Mouse (Mus musculus): ENCODE data around the gene Cltb. TPM values are rescaled to one million over a fixed set of nuclear protein-coding genes. Genes with fewer than 3 reads are reported as not detected.

The Cltb gene
- polyA plus RNA-seq, 1 experiment from 2014 or later, result 36.3 TPM

- peak within 1 kb of the TSS; percentile 80 for H3K9ac ChIP-seq (ENCODE audit: low read depth, low read length)
- peak; percentile 97 for ATAC-seq (ENCODE audit: low FRiP score, low TSS enrichment)
- H3K27ac ChIP-seq (ENCODE audit: low read depth, low read length), result peak within 1 kb of the TSS; percentile 82
- H3K4me2 ChIP-seq (replicated peaks; ENCODE audit: low read depth, low read length), result peak within 1 kb of the TSS; percentile 62
- H3K36me3 ChIP-seq (ENCODE audit: control insufficient read depth, insufficient read depth, low read length), result peaks cover 22% of the 10 kb centered on the region
- WGBS, result under 1% methylated on average over 51 of the region's 51 CpGs
- no peaks in the 10 kb centered on the region for H3K27me3 ChIP-seq (ENCODE audit: control insufficient read depth, insufficient read depth, low read length)
- H3K9me3 ChIP-seq (ENCODE audit: control insufficient read depth, low read length), result no peaks in the 10 kb centered on the region
- H3K4me1 ChIP-seq (ENCODE audit: control insufficient read depth, insufficient read depth, low read length), result peaks cover 15% of the 10 kb centered on the region; the same call in 1 of the 2 replicates
- peak within 1 kb of the TSS; percentile 87 for H3K4me3 ChIP-seq (ENCODE audit: low read length)
Measured at GRCm38 (mm10) chr13:54589996-54590951, 20.9 kb downstream of the Cltb start, which contains the start of the genes Nop16 and Higd2a. Gene Nop16, minus strand, starts transcription at chr13:54590090. Gene Higd2a, plus strand, starts transcription at chr13:54590207.

- Histone ChIP-seq H3K36me3 (ENCODE audit: control insufficient read depth, insufficient read depth, low read length) (peaks cover 30% of the 10 kb centered on the region), H3K27ac (ENCODE audit: low read depth, low read length) (peak overlapping the region; percentile 55; the same call in 1 of the 2 replicates)
Measured at GRCm38 (mm10) chr13:54589414-54589995, 21.6 kb downstream of the Cltb start.

GRCm38 (mm10) chr13:54585831-54586230 is 25.3 kb downstream of the Cltb start:
- WGBS, result 86% methylated on average over 11 of the region's 11 CpGs
- ATAC-seq (ENCODE audit: low FRiP score, low TSS enrichment), result no peak
- H3K4me1 ChIP-seq (ENCODE audit: control insufficient read depth, insufficient read depth, low read length), result 0 out of 2 replicates have a peak, but pooled peaks cover 7% of the 10 kb centered on the region
- no peak overlapping the region for H3K4me3 ChIP-seq (ENCODE audit: low read length)
- H3K4me2 ChIP-seq (replicated peaks; ENCODE audit: low read depth, low read length), result no peak overlapping the region
- H3K27me3 ChIP-seq (ENCODE audit: control insufficient read depth, insufficient read depth, low read length), result no peaks in the 10 kb centered on the region
- no peaks in the 10 kb centered on the region for H3K9me3 ChIP-seq (ENCODE audit: control insufficient read depth, low read length)
- no peak overlapping the region for H3K9ac ChIP-seq (ENCODE audit: low read depth, low read length)
- H3K27ac ChIP-seq (ENCODE audit: low read depth, low read length), result no peak overlapping the region
- H3K36me3 ChIP-seq (ENCODE audit: control insufficient read depth, insufficient read depth, low read length), result peaks cover 65% of the 10 kb centered on the region

More at GRCm38 (mm10) chr13:54589414-54589995, 21.6 kb downstream of the Cltb start:
- Histone ChIP-seq H3K4me1 (ENCODE audit: control insufficient read depth, insufficient read depth, low read length) (peaks cover 15% of the 10 kb centered on the region; the same call in 1 of the 2 replicates), H3K4me2 (replicated peaks; ENCODE audit: low read depth, low read length) (peak overlapping the region; percentile 62), H3K4me3 (ENCODE audit: low read length) (peak overlapping the region; percentile 87), H3K9me3 (ENCODE audit: control insufficient read depth, low read length) (no peaks in the 10 kb centered on the region), H3K9ac (ENCODE audit: low read depth, low read length) (peak overlapping the region; percentile 78), H3K27me3 (ENCODE audit: control insufficient read depth, insufficient read depth, low read length) (no peaks in the 10 kb centered on the region)
- under 1% methylated on average over 24 of the region's 24 CpGs for WGBS
- peak; percentile 29 for ATAC-seq (ENCODE audit: low FRiP score, low TSS enrichment)

GRCm38 (mm10) chr13:54582860-54583259 is 28.3 kb downstream of the Cltb start:
- H3K9ac ChIP-seq (ENCODE audit: low read depth, low read length), result no peak overlapping the region
- no peak for ATAC-seq (ENCODE audit: low FRiP score, low TSS enrichment)
- H3K36me3 ChIP-seq (ENCODE audit: control insufficient read depth, insufficient read depth, low read length), result peaks cover 91% of the 10 kb centered on the region
- no peak overlapping the region for H3K4me3 ChIP-seq (ENCODE audit: low read length)
- H3K4me2 ChIP-seq (replicated peaks; ENCODE audit: low read depth, low read length), result no peak overlapping the region
- WGBS, result 91% methylated on average over 5 of the region's 5 CpGs
- H3K9me3 ChIP-seq (ENCODE audit: control insufficient read depth, low read length), result no peaks in the 10 kb centered on the region
- no peak overlapping the region for H3K27ac ChIP-seq (ENCODE audit: low read depth, low read length)
- no peaks in the 10 kb centered on the region for H3K27me3 ChIP-seq (ENCODE audit: control insufficient read depth, insufficient read depth, low read length)
- no peaks in the 10 kb centered on the region for H3K4me1 ChIP-seq (ENCODE audit: control insufficient read depth, insufficient read depth, low read length)

GRCm38 (mm10) chr13:54582126-54582525 is 29.0 kb downstream of the Cltb start:
- Histone ChIP-seq H3K27me3 (ENCODE audit: control insufficient read depth, insufficient read depth, low read length) (no peaks in the 10 kb centered on the region), H3K27ac (ENCODE audit: low read depth, low read length) (no peak overlapping the region), H3K36me3 (ENCODE audit: control insufficient read depth, insufficient read depth, low read length) (peaks cover 96% of the 10 kb centered on the region), H3K4me2 (replicated peaks; ENCODE audit: low read depth, low read length) (no peak overlapping the region), H3K9me3 (ENCODE audit: control insufficient read depth, low read length) (no peaks in the 10 kb centered on the region), H3K4me3 (ENCODE audit: low read length) (no peak overlapping the region), H3K4me1 (ENCODE audit: control insufficient read depth, insufficient read depth, low read length) (no peaks in the 10 kb centered on the region), H3K9ac (ENCODE audit: low read depth, low read length) (no peak overlapping the region)
- no peak for ATAC-seq (ENCODE audit: low FRiP score, low TSS enrichment)
- WGBS, result 85% methylated on average over 10 of the region's 10 CpGs

- no peak for ATAC-seq (ENCODE audit: low FRiP score, low TSS enrichment)
- 79% methylated on average over 2 of the region's 2 CpGs for WGBS
- Histone ChIP-seq H3K27ac (ENCODE audit: low read depth, low read length) (no peak overlapping the region), H3K27me3 (ENCODE audit: control insufficient read depth, insufficient read depth, low read length) (no peaks in the 10 kb centered on the region), H3K9me3 (ENCODE audit: control insufficient read depth, low read length) (no peaks in the 10 kb centered on the region), H3K36me3 (ENCODE audit: control insufficient read depth, insufficient read depth, low read length) (peaks cover 94% of the 10 kb centered on the region), H3K4me2 (replicated peaks; ENCODE audit: low read depth, low read length) (no peak overlapping the region), H3K9ac (ENCODE audit: low read depth, low read length) (no peak overlapping the region), H3K4me3 (ENCODE audit: low read length) (no peak overlapping the region), H3K4me1 (ENCODE audit: control insufficient read depth, insufficient read depth, low read length) (no peaks in the 10 kb centered on the region)
Measured at GRCm38 (mm10) chr13:54581385-54581784, 29.8 kb downstream of the Cltb start.

GRCm38 (mm10) chr13:54577652-54578507 is 33.3 kb downstream of the Cltb start:
- Histone ChIP-seq H3K27ac (ENCODE audit: low read depth, low read length) (no peak overlapping the region), H3K4me3 (ENCODE audit: low read length) (no peak overlapping the region), H3K27me3 (ENCODE audit: control insufficient read depth, insufficient read depth, low read length) (no peaks in the 10 kb centered on the region), H3K36me3 (ENCODE audit: control insufficient read depth, insufficient read depth, low read length) (peaks cover 61% of the 10 kb centered on the region), H3K9me3 (ENCODE audit: control insufficient read depth, low read length) (no peaks in the 10 kb centered on the region), H3K9ac (ENCODE audit: low read depth, low read length) (no peak overlapping the region), H3K4me2 (replicated peaks; ENCODE audit: low read depth, low read length) (no peak overlapping the region), H3K4me1 (ENCODE audit: control insufficient read depth, insufficient read depth, low read length) (peaks cover 12% of the 10 kb centered on the region; the same call in 1 of the 2 replicates)
- 88% methylated on average over 21 of the region's 21 CpGs for WGBS
- no peak for ATAC-seq (ENCODE audit: low FRiP score, low TSS enrichment)

GRCm38 (mm10) chr13:54575489-54575888 is 35.7 kb downstream of the Cltb start:
- ATAC-seq (ENCODE audit: low FRiP score, low TSS enrichment), result peak; percentile 11; the same call in 1 of the 2 replicates
- 2% methylated on average over 19 of the region's 19 CpGs for WGBS

More at GRCm38 (mm10) chr13:54575489-54575888, 35.7 kb downstream of the Cltb start:
- peaks cover 12% of the 10 kb centered on the region; the same call in 1 of the 2 replicates for H3K4me1 ChIP-seq (ENCODE audit: control insufficient read depth, insufficient read depth, low read length)
- peaks cover 38% of the 10 kb centered on the region for H3K36me3 ChIP-seq (ENCODE audit: control insufficient read depth, insufficient read depth, low read length)
- H3K9me3 ChIP-seq (ENCODE audit: control insufficient read depth, low read length), result no peaks in the 10 kb centered on the region
- peak overlapping the region; percentile 85 for H3K4me2 ChIP-seq (replicated peaks; ENCODE audit: low read depth, low read length)
- H3K9ac ChIP-seq (ENCODE audit: low read depth, low read length), result peak overlapping the region; percentile 92
- peak overlapping the region; percentile 84 for H3K27ac ChIP-seq (ENCODE audit: low read depth, low read length)
- peak overlapping the region; percentile 95 for H3K4me3 ChIP-seq (ENCODE audit: low read length)
- no peaks in the 10 kb centered on the region for H3K27me3 ChIP-seq (ENCODE audit: control insufficient read depth, insufficient read depth, low read length)

All from kidney, embryonic 14.5 days (tissue).